Mouse (Mus musculus): Measurements from ENCODE around the gene Camkmt.

DNA sequence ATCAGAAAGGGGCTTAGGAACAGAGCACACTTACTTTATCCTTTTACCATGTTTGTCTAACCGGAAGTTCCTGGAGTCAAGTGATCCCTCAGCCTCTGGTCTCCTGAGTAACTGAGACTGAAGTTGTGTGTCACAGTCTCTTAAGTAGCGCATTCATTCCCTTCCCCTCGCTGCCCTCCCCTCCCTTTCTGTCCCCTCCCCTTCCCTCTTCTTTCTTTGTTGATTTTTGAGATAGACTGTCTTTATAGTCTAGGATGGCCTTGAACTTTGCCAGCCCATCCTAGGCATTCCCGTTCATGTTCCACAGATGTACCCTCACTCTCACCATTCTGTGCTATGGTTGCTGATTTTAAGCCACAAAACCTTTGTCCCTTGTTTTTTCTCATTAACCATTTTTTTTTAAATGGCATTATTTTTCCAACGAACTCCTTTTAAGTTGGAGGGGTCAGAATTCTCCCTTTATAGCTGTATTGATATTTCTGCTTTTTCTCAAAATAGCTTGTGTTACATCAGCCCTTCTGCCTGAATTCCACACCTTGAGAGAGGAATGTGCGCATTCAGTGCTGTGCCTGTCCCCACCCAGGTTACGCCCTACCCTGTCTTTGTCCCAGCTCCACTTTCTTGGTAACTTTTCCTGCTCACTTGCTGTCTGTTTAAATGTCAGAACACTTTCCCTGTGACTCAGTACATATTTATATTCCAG is 72.4 kb downstream of the Camkmt start:
- TF ChIP-seq CTCF (IDR thresholded peaks at IDR 0.05; ENCODE audit: control insufficient read depth, insufficient read depth, insufficient replicate concordance, low read depth, low read length) (no peak), POLR2A (IDR thresholded peaks at IDR 0.05; ENCODE audit: control insufficient read depth, low read depth, low read length) (no peak)
